Mouse (Mus musculus): ENCODE measurements at regions not wholly inside any gene's neighbourhood (a gene's known extent, or its start where the extent isn't known, plus 50 kb on each side); places are given as distances from the start of the nearest gene placed in this dataset.
A peak's percentile ranks its signal among the peaks of the same experiment; 100 is the strongest.

GRCm38 (mm10) chr15:36373900-36374611 lies 633.5 kb downstream of the Zfp706 start:
- no peaks in the 10 kb centered on the region for H3K36me3 ChIP-seq
- H3K4me1 ChIP-seq = peaks cover 28% of the 10 kb centered on the region
- no peaks in the 10 kb centered on the region for H3K9me3 ChIP-seq
- DNase-seq (ENCODE audit: low spot score) = peak; percentile 78
- no peaks in the 10 kb centered on the region for H3K27me3 ChIP-seq (ENCODE audit: insufficient read depth, poor library complexity, severe bottlenecking)
- H3K4me3 ChIP-seq = peak overlapping the region; percentile 62
- WGBS = 5% methylated on average over 11 of the region's 11 CpGs
- H3K27ac ChIP-seq = peak overlapping the region; percentile 86

DNA sequence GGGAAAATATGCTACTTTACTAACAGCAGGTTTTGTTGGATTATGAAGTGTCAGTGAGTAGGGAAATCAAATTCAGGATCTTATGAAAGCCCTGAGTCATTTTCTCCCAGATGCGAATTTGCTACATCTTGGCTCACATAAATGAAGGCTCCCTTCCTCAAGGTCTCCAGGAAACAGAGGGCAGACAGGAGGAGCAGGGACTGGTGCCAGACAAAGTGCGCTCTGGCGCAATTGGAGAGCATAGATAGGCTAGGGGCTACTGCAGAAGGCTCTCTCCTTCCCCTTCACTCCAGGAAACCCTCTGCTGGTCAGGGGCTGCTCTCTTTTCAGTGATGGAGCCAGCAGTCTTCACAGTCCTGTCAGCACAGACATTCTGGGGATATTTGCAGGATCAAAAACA lies 634.1 kb downstream of the Zfp706 start:
- Histone ChIP-seq H3K4me1 (peaks cover 28% of the 10 kb centered on the region), H3K4me3 (no peak overlapping the region), H3K36me3 (no peaks in the 10 kb centered on the region), H3K9me3 (no peaks in the 10 kb centered on the region), H3K27me3 (ENCODE audit: insufficient read depth, poor library complexity, severe bottlenecking) (no peaks in the 10 kb centered on the region), H3K27ac (peak overlapping the region; percentile 86)
- 18% methylated on average over 3 of the region's 3 CpGs for WGBS
- DNase-seq (ENCODE audit: low spot score) = peak; percentile 71

GRCm38 (mm10) chr15:36371382-36371781 lies 636.2 kb downstream of the Zfp706 start:
- peaks cover 28% of the 10 kb centered on the region for H3K4me1 ChIP-seq
- no peak overlapping the region for H3K4me3 ChIP-seq
- H3K27me3 ChIP-seq (ENCODE audit: insufficient read depth, poor library complexity, severe bottlenecking) = no peaks in the 10 kb centered on the region
- 0 out of 2 replicates have a peak overlapping the region, but pooled peaks have one; percentile 6 for H3K27ac ChIP-seq
- no peaks in the 10 kb centered on the region for H3K36me3 ChIP-seq
- no peaks in the 10 kb centered on the region for H3K9me3 ChIP-seq
- peak; percentile 58 for DNase-seq (ENCODE audit: low spot score)

DNA sequence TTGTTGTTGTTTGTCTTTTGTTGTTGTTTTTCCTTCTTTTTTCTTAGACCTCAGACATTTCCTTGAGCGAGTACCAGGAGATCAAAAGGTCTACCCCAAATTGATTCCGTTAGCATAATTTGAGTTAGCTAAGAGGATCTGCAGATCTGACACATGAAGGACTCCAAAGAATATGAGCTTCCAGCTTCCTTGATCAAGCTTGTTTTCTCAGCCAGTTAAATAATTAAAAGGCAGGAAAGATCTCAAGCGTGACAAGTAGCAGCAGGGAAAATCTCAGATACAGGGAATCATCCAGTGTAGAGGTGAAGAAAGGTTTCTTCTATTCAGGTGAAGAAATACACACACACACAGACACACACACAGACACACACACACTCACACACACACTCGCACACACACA lies 636.7 kb downstream of the Zfp706 start:
- H3K36me3 ChIP-seq = no peaks in the 10 kb centered on the region
- 84% methylated on average over 4 of the region's 4 CpGs for WGBS
- peaks cover 28% of the 10 kb centered on the region for H3K4me1 ChIP-seq
- H3K27ac ChIP-seq = no peak overlapping the region
- no peak for DNase-seq (ENCODE audit: low spot score)
- no peaks in the 10 kb centered on the region for H3K9me3 ChIP-seq
- H3K27me3 ChIP-seq (ENCODE audit: insufficient read depth, poor library complexity, severe bottlenecking) = no peaks in the 10 kb centered on the region
- H3K4me3 ChIP-seq = no peak overlapping the region

DNA sequence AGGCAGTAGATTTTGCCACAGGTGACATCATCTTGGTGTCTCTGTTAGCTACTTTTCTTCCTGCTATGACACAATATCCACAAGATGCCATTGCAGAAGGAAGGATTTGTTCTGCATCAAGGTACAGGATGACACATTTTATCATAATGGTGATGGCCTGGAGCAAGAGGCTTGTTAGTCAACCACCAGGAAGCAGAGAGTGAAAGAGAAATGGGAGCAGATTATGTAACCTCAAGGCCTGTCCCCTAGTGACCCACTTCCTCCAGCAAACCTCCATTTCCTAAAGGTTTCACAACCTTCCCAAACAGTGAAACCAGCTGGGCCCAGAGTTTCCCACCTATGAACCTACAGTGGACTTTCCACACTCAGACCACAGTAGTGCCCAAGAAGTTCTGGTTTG lies 640.3 kb downstream of the Zfp706 start:
- no peaks in the 10 kb centered on the region for H3K9me3 ChIP-seq
- H3K36me3 ChIP-seq = no peaks in the 10 kb centered on the region
- no peak overlapping the region for H3K27ac ChIP-seq
- H3K4me3 ChIP-seq = no peak overlapping the region
- peak; percentile 47 for DNase-seq (ENCODE audit: low spot score)
- H3K4me1 ChIP-seq = peaks cover 3% of the 10 kb centered on the region; the same call in 1 of the 2 replicates
- H3K27me3 ChIP-seq (ENCODE audit: insufficient read depth, poor library complexity, severe bottlenecking) = no peaks in the 10 kb centered on the region

GRCm38 (mm10) chr15:36364757-36365156 lies 642.8 kb downstream of the Zfp706 start:
- Histone ChIP-seq H3K27me3 (ENCODE audit: insufficient read depth, poor library complexity, severe bottlenecking) (no peaks in the 10 kb centered on the region), H3K9me3 (no peaks in the 10 kb centered on the region), H3K4me3 (no peak overlapping the region), H3K36me3 (no peaks in the 10 kb centered on the region), H3K4me1 (peaks cover 14% of the 10 kb centered on the region; the same call in 1 of the 2 replicates), H3K27ac (no peak overlapping the region)
- no peak for DNase-seq (ENCODE audit: low spot score)

GRCm38 (mm10) chr15:36364062-36364461 lies 643.5 kb downstream of the Zfp706 start:
- no peaks in the 10 kb centered on the region for H3K36me3 ChIP-seq
- H3K9me3 ChIP-seq = no peaks in the 10 kb centered on the region
- no peak overlapping the region for H3K4me3 ChIP-seq
- H3K4me1 ChIP-seq = peaks cover 14% of the 10 kb centered on the region; the same call in 1 of the 2 replicates
- 40% methylated on average over 5 of the region's 5 CpGs for WGBS
- no peak overlapping the region for H3K27ac ChIP-seq
- DNase-seq (ENCODE audit: low spot score) = peak; percentile 75
- no peaks in the 10 kb centered on the region for H3K27me3 ChIP-seq (ENCODE audit: insufficient read depth, poor library complexity, severe bottlenecking)

- Histone ChIP-seq H3K27ac (no peak overlapping the region), H3K27me3 (ENCODE audit: insufficient read depth, poor library complexity, severe bottlenecking) (no peaks in the 10 kb centered on the region), H3K36me3 (no peaks in the 10 kb centered on the region), H3K9me3 (no peaks in the 10 kb centered on the region), H3K4me3 (no peak overlapping the region), H3K4me1 (peaks cover 14% of the 10 kb centered on the region; the same call in 1 of the 2 replicates)
- peak; percentile 64 for DNase-seq (ENCODE audit: low spot score)
- 59% methylated on average over 4 of the region's 4 CpGs for WGBS
Measured at GRCm38 (mm10) chr15:36362911-36363565, 644.5 kb downstream of the Zfp706 start.

GRCm38 (mm10) chr15:36361522-36362148 lies 645.9 kb downstream of the Zfp706 start:
- Histone ChIP-seq H3K36me3 (no peaks in the 10 kb centered on the region), H3K9me3 (no peaks in the 10 kb centered on the region), H3K4me1 (peaks cover 14% of the 10 kb centered on the region; the same call in 1 of the 2 replicates), H3K27me3 (ENCODE audit: insufficient read depth, poor library complexity, severe bottlenecking) (no peaks in the 10 kb centered on the region), H3K4me3 (no peak overlapping the region), H3K27ac (peak overlapping the region; percentile 50)
- WGBS = 67% methylated on average over 7 of the region's 7 CpGs
- DNase-seq (ENCODE audit: low spot score) = peak; percentile 63

- peaks cover 14% of the 10 kb centered on the region; the same call in 1 of the 2 replicates for H3K4me1 ChIP-seq
- no peaks in the 10 kb centered on the region for H3K27me3 ChIP-seq (ENCODE audit: insufficient read depth, poor library complexity, severe bottlenecking)
- 57% methylated on average over 14 of the region's 14 CpGs for WGBS
- peak overlapping the region; percentile 50 for H3K27ac ChIP-seq
- DNase-seq (ENCODE audit: low spot score) = peak; percentile 84
- no peaks in the 10 kb centered on the region for H3K36me3 ChIP-seq
- H3K9me3 ChIP-seq = no peaks in the 10 kb centered on the region
- H3K4me3 ChIP-seq = no peak overlapping the region
Measured at GRCm38 (mm10) chr15:36360694-36361521, 646.7 kb downstream of the Zfp706 start.

- Histone ChIP-seq H3K27me3 (ENCODE audit: insufficient read depth, poor library complexity, severe bottlenecking) (no peaks in the 10 kb centered on the region), H3K4me3 (no peak overlapping the region), H3K4me1 (0 out of 2 replicates have a peak, but pooled peaks cover 2% of the 10 kb centered on the region), H3K36me3 (no peaks in the 10 kb centered on the region), H3K27ac (no peak overlapping the region), H3K9me3 (no peaks in the 10 kb centered on the region)
- 90% methylated on average over 9 of the region's 9 CpGs for WGBS
- DNase-seq (ENCODE audit: low spot score) = peak; percentile 63
Measured at GRCm38 (mm10) chr15:36355851-36356250, 651.7 kb downstream of the Zfp706 start.

DNA sequence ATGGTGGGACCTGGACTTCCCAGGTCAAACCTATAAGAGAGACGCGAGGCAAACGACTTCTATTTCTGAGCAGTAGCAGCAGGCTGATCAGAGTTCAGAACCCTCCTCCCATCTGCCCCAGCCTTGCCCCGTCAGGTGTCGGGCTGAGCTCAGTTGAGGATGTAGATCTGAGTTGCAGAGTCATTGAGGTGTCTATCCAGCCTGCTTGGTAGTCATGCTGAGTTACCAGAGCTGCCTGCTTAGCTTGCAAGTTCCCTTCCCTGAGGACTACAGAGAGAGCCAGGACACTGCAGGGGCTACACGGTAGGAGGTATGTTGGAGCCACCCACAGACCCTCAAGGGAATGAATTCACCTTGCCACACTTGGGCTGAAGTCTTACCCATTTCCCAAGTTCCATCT lies 653.0 kb downstream of the Zfp706 start:
- Histone ChIP-seq H3K36me3 (no peaks in the 10 kb centered on the region), H3K4me1 (no peaks in the 10 kb centered on the region), H3K9me3 (no peaks in the 10 kb centered on the region), H3K27ac (no peak overlapping the region), H3K27me3 (ENCODE audit: insufficient read depth, poor library complexity, severe bottlenecking) (no peaks in the 10 kb centered on the region), H3K4me3 (no peak overlapping the region)
- peak; percentile 66 for DNase-seq (ENCODE audit: low spot score)
- WGBS = 79% methylated on average over 6 of the region's 6 CpGs
